Mouse (Mus musculus) C2C12 (cell line): Measurements from ENCODE around the gene Gm21954. TPM values are rescaled to one million over a fixed set of nuclear protein-coding genes. Genes with fewer than 3 reads are reported as not detected.

Experiments used
- H3K27me3 ChIP-seq: one replicate; pipeline ENCODE4 v1.6.1; 2011; ENCODE audit not compliant: control insufficient read depth, insufficient read depth, insufficient read length
- H3K36me3 ChIP-seq: one replicate; pipeline ENCODE4 v1.6.1; 2011; ENCODE audit not compliant: control insufficient read depth, insufficient read depth
- H3K4me3 ChIP-seq: one replicate; pipeline ENCODE4 v1.5.1; 2011; ENCODE audit warnings: mild to moderate bottlenecking, control low read depth; ENCODE audit not compliant: poor library complexity, insufficient read depth, severe bottlenecking
- H3K79me2 ChIP-seq: one replicate; pipeline ENCODE4 v1.6.1; 2011; ENCODE audit not compliant: control insufficient read depth, insufficient read depth
- H3K79me3 ChIP-seq: one replicate; pipeline ENCODE4 v1.6.1; 2011; ENCODE audit warnings: low read depth, control low read depth
- H3ac ChIP-seq: one replicate; pipeline ENCODE3; 2011; ENCODE audit warnings: low read depth; ENCODE audit not compliant: control insufficient read depth, insufficient read length
- CEBPB ChIP-seq: IDR thresholded peaks from one replicate; pipeline ENCODE4 v1.6.1; 2011; ENCODE audit warnings: low read depth, mild to moderate bottlenecking, control low read depth, moderate library complexity
- CTCF ChIP-seq: IDR thresholded peaks from one replicate; pipeline ENCODE4 v1.5.1; 2011; ENCODE audit not compliant: control insufficient read depth, insufficient read depth, insufficient read length
- FOSL1 ChIP-seq: IDR thresholded peaks from one replicate; pipeline ENCODE4 v1.8.0; 2011; ENCODE audit warnings: mild to moderate bottlenecking, low read length; ENCODE audit not compliant: poor library complexity, insufficient read depth, severe bottlenecking
- MAX ChIP-seq: IDR thresholded peaks from one replicate; pipeline ENCODE4 v1.6.1; 2011; ENCODE audit warnings: mild to moderate bottlenecking, control low read depth
- MYOD1 ChIP-seq: IDR thresholded peaks from one replicate; pipeline ENCODE4 v1.6.1; 2011; ENCODE audit warnings: low read depth; ENCODE audit not compliant: control insufficient read depth, insufficient read length
- MYOG ChIP-seq: IDR thresholded peaks from one replicate; pipeline ENCODE4 v1.6.1; 2011; ENCODE audit not compliant: control insufficient read depth, insufficient read length; ENCODE audit errors: extremely low read depth
- USF1 ChIP-seq: IDR thresholded peaks from one replicate; pipeline ENCODE4 v1.6.1; 2011; ENCODE audit warnings: low read depth, mild to moderate bottlenecking, control low read depth, moderate library complexity
- polyA plus RNA-seq: library from polyadenylated mRNA; unstranded; fragments of >200 nt; fragmentation: generic; extraction: Trizol; gene quantifications from one replicate; pipeline ENCODE4 v1.2.1, GENCODE M21; 2012; ENCODE audit warnings: missing spikeins

Gm21954 gene
- polyA plus RNA-seq, 1 experiment = not detected

- no peak overlapping the region for H3ac ChIP-seq
- TF ChIP-seq CTCF (no peak), MYOG (no peak), MYOD1 (no peak), MAX (no peak), CEBPB (no peak), FOSL1 (no peak), USF1 (no peak)
- no peaks in the 10 kb centered on the region for H3K79me3 ChIP-seq
- no peaks in the 10 kb centered on the region for H3K36me3 ChIP-seq
- no peak overlapping the region for H3K4me3 ChIP-seq
- H3K27me3 ChIP-seq = no peaks in the 10 kb centered on the region
- no peaks in the 10 kb centered on the region for H3K79me2 ChIP-seq
Observed at GRCm38 (mm10) chr3:55449148-55449547, 22.9 kb downstream of the Gm21954 start.

GRCm38 (mm10) chr3:55447486-55448460, 24.2 kb downstream of the Gm21954 start:
- no peaks in the 10 kb centered on the region for H3K36me3 ChIP-seq
- H3K79me3 ChIP-seq = no peaks in the 10 kb centered on the region
- no peaks in the 10 kb centered on the region for H3K79me2 ChIP-seq
- no peaks in the 10 kb centered on the region for H3K27me3 ChIP-seq
- H3K4me3 ChIP-seq = no peak overlapping the region
- TF ChIP-seq USF1 = no peak
- no peak for TF ChIP-seq FOSL1
- TF ChIP-seq CTCF = no peak
- TF ChIP-seq MYOG = no peak
- no peak for TF ChIP-seq CEBPB
- TF ChIP-seq MAX = no peak
- no peak for TF ChIP-seq MYOD1
- H3ac ChIP-seq = no peak overlapping the region

GRCm38 (mm10) chr3:55446681-55447080, 25.3 kb downstream of the Gm21954 start:
- no peak for TF ChIP-seq MAX
- no peak for TF ChIP-seq CEBPB
- no peak for TF ChIP-seq MYOG
- no peak for TF ChIP-seq FOSL1
- TF ChIP-seq CTCF = no peak
- no peak for TF ChIP-seq USF1
- no peak for TF ChIP-seq MYOD1
- Histone ChIP-seq H3ac (no peak overlapping the region), H3K79me3 (no peaks in the 10 kb centered on the region), H3K4me3 (no peak overlapping the region), H3K36me3 (no peaks in the 10 kb centered on the region), H3K27me3 (no peaks in the 10 kb centered on the region), H3K79me2 (no peaks in the 10 kb centered on the region)

- Histone ChIP-seq H3K79me3 (no peaks in the 10 kb centered on the region), H3K79me2 (no peaks in the 10 kb centered on the region), H3K27me3 (no peaks in the 10 kb centered on the region), H3K4me3 (no peak overlapping the region), H3ac (no peak overlapping the region), H3K36me3 (no peaks in the 10 kb centered on the region)
- no peak for TF ChIP-seq CEBPB
Observed at GRCm38 (mm10) chr3:55443725-55444124, 28.3 kb downstream of the Gm21954 start.

GRCm38 (mm10) chr3:55443271-55443670, 28.7 kb downstream of the Gm21954 start:
- Histone ChIP-seq H3K27me3 (no peaks in the 10 kb centered on the region), H3K36me3 (no peaks in the 10 kb centered on the region), H3K79me2 (no peaks in the 10 kb centered on the region), H3K79me3 (no peaks in the 10 kb centered on the region), H3K4me3 (no peak overlapping the region), H3ac (no peak overlapping the region)
- TF ChIP-seq FOSL1 = no peak
- no peak for TF ChIP-seq CTCF
- no peak for TF ChIP-seq USF1
- TF ChIP-seq MYOD1 = no peak
- no peak for TF ChIP-seq MAX
- TF ChIP-seq CEBPB = no peak
- TF ChIP-seq MYOG = no peak
